Mouse (Mus musculus): ENCODE results near the gene Paqr8. TPM values are rescaled to one million over a fixed set of nuclear protein-coding genes. Genes with fewer than 3 reads are reported as not detected.

The Paqr8 gene
- polyA plus RNA-seq, 1 experiment from 2014 or later: 9.3 TPM

- H3K27me3 ChIP-seq (ENCODE audit: control insufficient read depth, insufficient read depth, low read length): no peaks in the 10 kb centered on the region
- H3K27ac ChIP-seq (ENCODE audit: low read depth, low read length): no peak overlapping the region
- WGBS: 94% methylated on average over 22 of the region's 22 CpGs
- H3K9me3 ChIP-seq (ENCODE audit: control insufficient read depth, low read length): no peaks in the 10 kb centered on the region
- no peak overlapping the region for H3K4me2 ChIP-seq (ENCODE audit: low read depth, low read length, severe bottlenecking)
- ATAC-seq (replicated peaks; ENCODE audit: low FRiP score) (no peak), DNase-seq (ENCODE audit: low spot score) (no peak)
- no peak overlapping the region for H3K4me3 ChIP-seq (ENCODE audit: low read depth, low read length)
- no peaks in the 10 kb centered on the region for H3K36me3 ChIP-seq (ENCODE audit: control insufficient read depth, insufficient read depth, low read length)
- no peak overlapping the region for H3K9ac ChIP-seq (ENCODE audit: low read length)
- no peaks in the 10 kb centered on the region for H3K4me1 ChIP-seq (replicated peaks; ENCODE audit: control insufficient read depth, insufficient read depth, low read length)
These were observed 44.7 kb downstream of the Paqr8 start for GRCm38 (mm10) chr1:20935106-20935505.

DNA sequence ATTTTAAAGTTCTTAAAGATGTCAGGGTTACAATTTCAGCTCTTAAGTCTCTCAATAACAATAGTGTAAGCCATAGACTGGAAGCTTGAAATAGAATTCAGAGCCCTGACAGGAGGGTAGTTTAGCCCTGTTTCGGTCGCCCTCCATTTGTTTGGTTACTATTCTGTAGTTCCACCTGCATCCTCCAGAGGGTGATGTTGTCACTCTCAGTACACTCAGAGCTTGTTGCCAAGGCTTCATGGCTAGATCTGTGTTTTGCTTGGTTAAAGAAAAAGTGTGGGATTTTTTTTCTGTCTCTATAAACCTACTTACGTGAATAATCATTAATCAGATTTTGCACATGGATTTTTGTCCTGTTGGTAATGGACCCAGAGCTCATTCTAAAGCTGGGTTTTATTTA is 48.6 kb downstream of the Paqr8 start:
- Histone ChIP-seq H3K27ac (ENCODE audit: low read depth, low read length) (no peak overlapping the region), H3K36me3 (ENCODE audit: control insufficient read depth, insufficient read depth, low read length) (no peaks in the 10 kb centered on the region), H3K4me3 (ENCODE audit: low read depth, low read length) (no peak overlapping the region), H3K4me1 (replicated peaks; ENCODE audit: control insufficient read depth, insufficient read depth, low read length) (no peaks in the 10 kb centered on the region), H3K4me2 (ENCODE audit: low read depth, low read length, severe bottlenecking) (no peak overlapping the region), H3K9me3 (ENCODE audit: control insufficient read depth, low read length) (peaks cover 2% of the 10 kb centered on the region; the same call in 1 of the 2 replicates), H3K9ac (ENCODE audit: low read length) (no peak overlapping the region), H3K27me3 (ENCODE audit: control insufficient read depth, insufficient read depth, low read length) (no peaks in the 10 kb centered on the region)
- no peak for DNase-seq (ENCODE audit: low spot score)
- 33% methylated on average over 3 of the region's 3 CpGs for WGBS
- peak; percentile 76 for ATAC-seq (replicated peaks; ENCODE audit: low FRiP score)

DNA sequence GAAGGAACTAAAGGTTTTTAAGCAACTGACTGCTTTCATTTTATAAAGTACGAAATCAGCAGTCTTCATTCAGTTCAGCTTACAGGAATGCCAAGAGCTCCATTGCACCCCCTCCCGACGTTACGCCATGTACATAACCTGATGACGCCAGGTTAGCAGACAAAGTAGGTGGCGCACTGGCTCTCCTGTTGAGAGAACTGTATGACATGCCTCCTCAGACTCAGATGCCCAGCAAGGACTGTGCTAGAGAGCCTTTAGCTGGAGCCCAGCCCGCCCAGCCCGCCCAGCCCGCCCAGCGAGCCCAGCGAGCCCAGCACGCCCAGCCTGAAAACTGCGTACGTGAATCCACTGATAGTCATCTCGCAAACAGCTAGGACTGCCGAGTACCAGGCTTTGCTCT is 49.7 kb downstream of the Paqr8 start:
- DNase-seq (ENCODE audit: low spot score): no peak
- no peak overlapping the region for H3K4me3 ChIP-seq (ENCODE audit: low read depth, low read length)
- H3K9ac ChIP-seq (ENCODE audit: low read length): no peak overlapping the region
- peaks cover 2% of the 10 kb centered on the region; the same call in 1 of the 2 replicates for H3K9me3 ChIP-seq (ENCODE audit: control insufficient read depth, low read length)
- WGBS: 63% methylated on average over 16 of the region's 16 CpGs
- no peak overlapping the region for H3K4me2 ChIP-seq (ENCODE audit: low read depth, low read length, severe bottlenecking)
- H3K36me3 ChIP-seq (ENCODE audit: control insufficient read depth, insufficient read depth, low read length): no peaks in the 10 kb centered on the region
- ATAC-seq (replicated peaks; ENCODE audit: low FRiP score): no peak
- no peak overlapping the region for H3K27ac ChIP-seq (ENCODE audit: low read depth, low read length)
- no peaks in the 10 kb centered on the region for H3K27me3 ChIP-seq (ENCODE audit: control insufficient read depth, insufficient read depth, low read length)
- no peaks in the 10 kb centered on the region for H3K4me1 ChIP-seq (replicated peaks; ENCODE audit: control insufficient read depth, insufficient read depth, low read length)

DNA sequence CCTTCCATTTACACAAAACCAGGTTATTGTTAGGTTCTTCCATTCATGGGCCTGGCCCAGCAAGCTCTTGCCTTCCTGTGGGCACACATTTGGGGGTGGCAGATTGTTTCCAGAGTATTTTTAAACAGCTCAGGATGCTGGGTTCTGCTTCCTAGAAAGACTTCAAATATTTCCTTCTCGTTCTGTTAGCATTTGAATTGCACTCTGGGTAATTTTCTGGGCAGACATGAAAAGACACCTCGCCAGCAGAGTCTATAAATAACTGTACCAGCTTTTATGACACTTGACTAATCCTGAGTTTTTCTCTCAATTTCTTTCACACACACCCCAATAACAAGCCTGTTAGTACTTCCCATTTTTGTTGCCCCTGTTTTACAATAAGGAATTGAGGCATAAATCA is 50.9 kb downstream of the Paqr8 start:
- Histone ChIP-seq H3K9ac (ENCODE audit: low read length) (no peak overlapping the region), H3K27ac (ENCODE audit: low read depth, low read length) (no peak overlapping the region), H3K4me1 (replicated peaks; ENCODE audit: control insufficient read depth, insufficient read depth, low read length) (no peaks in the 10 kb centered on the region), H3K27me3 (ENCODE audit: control insufficient read depth, insufficient read depth, low read length) (no peaks in the 10 kb centered on the region), H3K9me3 (ENCODE audit: control insufficient read depth, low read length) (peaks cover 2% of the 10 kb centered on the region; the same call in 1 of the 2 replicates), H3K4me2 (ENCODE audit: low read depth, low read length, severe bottlenecking) (no peak overlapping the region), H3K4me3 (ENCODE audit: low read depth, low read length) (no peak overlapping the region), H3K36me3 (ENCODE audit: control insufficient read depth, insufficient read depth, low read length) (no peaks in the 10 kb centered on the region)
- ATAC-seq (replicated peaks; ENCODE audit: low FRiP score) (no peak), DNase-seq (ENCODE audit: low spot score) (no peak)
- WGBS: 81% methylated on average over 2 of the region's 2 CpGs

- Histone ChIP-seq H3K9me3 (ENCODE audit: control insufficient read depth, low read length) (peaks cover 2% of the 10 kb centered on the region; the same call in 1 of the 2 replicates), H3K4me1 (replicated peaks; ENCODE audit: control insufficient read depth, insufficient read depth, low read length) (no peaks in the 10 kb centered on the region), H3K4me3 (ENCODE audit: low read depth, low read length) (no peak overlapping the region), H3K9ac (ENCODE audit: low read length) (no peak overlapping the region), H3K27ac (ENCODE audit: low read depth, low read length) (no peak overlapping the region), H3K36me3 (ENCODE audit: control insufficient read depth, insufficient read depth, low read length) (no peaks in the 10 kb centered on the region), H3K27me3 (ENCODE audit: control insufficient read depth, insufficient read depth, low read length) (no peaks in the 10 kb centered on the region), H3K4me2 (ENCODE audit: low read depth, low read length, severe bottlenecking) (no peak overlapping the region)
- WGBS: 91% methylated on average over 7 of the region's 7 CpGs
- DNase-seq (ENCODE audit: low spot score): no peak
- no peak for ATAC-seq (replicated peaks; ENCODE audit: low FRiP score)
These were observed 51.5 kb downstream of the Paqr8 start for GRCm38 (mm10) chr1:20941857-20942256.

- Histone ChIP-seq H3K27me3 (ENCODE audit: control insufficient read depth, insufficient read depth, low read length) (no peaks in the 10 kb centered on the region), H3K4me3 (ENCODE audit: low read depth, low read length) (no peak overlapping the region), H3K4me2 (ENCODE audit: low read depth, low read length, severe bottlenecking) (no peak overlapping the region), H3K4me1 (replicated peaks; ENCODE audit: control insufficient read depth, insufficient read depth, low read length) (no peaks in the 10 kb centered on the region), H3K9ac (ENCODE audit: low read length) (no peak overlapping the region), H3K36me3 (ENCODE audit: control insufficient read depth, insufficient read depth, low read length) (no peaks in the 10 kb centered on the region), H3K9me3 (ENCODE audit: control insufficient read depth, low read length) (peaks cover 2% of the 10 kb centered on the region; the same call in 1 of the 2 replicates), H3K27ac (ENCODE audit: low read depth, low read length) (no peak overlapping the region)
- no peak for DNase-seq (ENCODE audit: low spot score)
- 95% methylated on average over 2 of the region's 2 CpGs for WGBS
- no peak for ATAC-seq (replicated peaks; ENCODE audit: low FRiP score)
These were observed 52.6 kb downstream of the Paqr8 start for GRCm38 (mm10) chr1:20943016-20943415.

GRCm38 (mm10) chr1:20951300-20951763 is 60.9 kb downstream of the Paqr8 start, which contains the start of gene Efhc1:
Efhc1 (plus strand) TSS chr1:20951626.
- H3K27ac ChIP-seq (ENCODE audit: low read depth, low read length): peak within 1 kb of the TSS; percentile 69
- no peaks in the 10 kb centered on the region for H3K27me3 ChIP-seq (ENCODE audit: control insufficient read depth, insufficient read depth, low read length)
- H3K4me1 ChIP-seq (replicated peaks; ENCODE audit: control insufficient read depth, insufficient read depth, low read length): no peaks in the 10 kb centered on the region; the same call in 1 of the 2 replicates
- 2% methylated on average over 20 of the region's 23 CpGs for WGBS
- peak within 1 kb of the TSS; percentile 65 for H3K9ac ChIP-seq (ENCODE audit: low read length)
- H3K9me3 ChIP-seq (ENCODE audit: control insufficient read depth, low read length): no peaks in the 10 kb centered on the region
- H3K36me3 ChIP-seq (ENCODE audit: control insufficient read depth, insufficient read depth, low read length): no peaks in the 10 kb centered on the region
- peak within 1 kb of the TSS; percentile 77 for H3K4me2 ChIP-seq (ENCODE audit: low read depth, low read length, severe bottlenecking)
- DNase-seq (ENCODE audit: low spot score) (peak; percentile 98), ATAC-seq (replicated peaks; ENCODE audit: low FRiP score) (peak; percentile 98)
- peak within 1 kb of the TSS; percentile 42 for H3K4me3 ChIP-seq (ENCODE audit: low read depth, low read length)

DNA sequence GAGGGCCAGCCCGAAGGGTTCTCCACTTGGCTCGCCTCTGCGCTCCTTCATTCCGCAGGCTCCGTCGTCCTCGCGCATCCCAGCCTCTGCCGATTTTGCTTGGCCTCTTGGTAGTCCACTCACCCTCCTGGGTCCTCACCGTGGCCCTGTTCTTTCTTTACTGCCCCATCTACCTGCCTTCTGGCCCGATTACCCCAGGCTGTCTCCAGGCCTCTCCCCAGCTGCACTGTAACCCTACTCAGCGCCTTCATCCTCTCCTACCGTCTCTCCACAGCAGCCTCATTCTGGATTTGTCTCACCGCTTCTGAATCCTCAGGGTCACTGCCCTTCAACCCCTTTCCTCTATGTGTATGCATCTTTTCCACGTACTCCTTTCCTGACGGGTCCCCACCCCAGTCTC is 61.4 kb downstream of the Paqr8 start:
- 2% methylated on average over 16 of the region's 16 CpGs for WGBS
- H3K36me3 ChIP-seq (ENCODE audit: control insufficient read depth, insufficient read depth, low read length): no peaks in the 10 kb centered on the region
- no peaks in the 10 kb centered on the region for H3K9me3 ChIP-seq (ENCODE audit: control insufficient read depth, low read length)
- peak overlapping the region; percentile 69 for H3K27ac ChIP-seq (ENCODE audit: low read depth, low read length)
- no peaks in the 10 kb centered on the region; the same call in 1 of the 2 replicates for H3K4me1 ChIP-seq (replicated peaks; ENCODE audit: control insufficient read depth, insufficient read depth, low read length)
- H3K27me3 ChIP-seq (ENCODE audit: control insufficient read depth, insufficient read depth, low read length): no peaks in the 10 kb centered on the region
- DNase-seq (ENCODE audit: low spot score) (no peak), ATAC-seq (replicated peaks; ENCODE audit: low FRiP score) (no peak; the same call in 1 of the 2 replicates)
- H3K9ac ChIP-seq (ENCODE audit: low read length): peak overlapping the region; percentile 65
- H3K4me2 ChIP-seq (ENCODE audit: low read depth, low read length, severe bottlenecking): peak overlapping the region; percentile 77
- peak overlapping the region; percentile 42 for H3K4me3 ChIP-seq (ENCODE audit: low read depth, low read length)

- Histone ChIP-seq H3K4me2 (ENCODE audit: low read depth, low read length, severe bottlenecking) (no peak overlapping the region), H3K27ac (ENCODE audit: low read depth, low read length) (no peak overlapping the region), H3K9me3 (ENCODE audit: control insufficient read depth, low read length) (no peaks in the 10 kb centered on the region), H3K4me1 (replicated peaks; ENCODE audit: control insufficient read depth, insufficient read depth, low read length) (no peaks in the 10 kb centered on the region; the same call in 1 of the 2 replicates), H3K4me3 (ENCODE audit: low read depth, low read length) (no peak overlapping the region), H3K36me3 (ENCODE audit: control insufficient read depth, insufficient read depth, low read length) (no peaks in the 10 kb centered on the region), H3K27me3 (ENCODE audit: control insufficient read depth, insufficient read depth, low read length) (no peaks in the 10 kb centered on the region), H3K9ac (ENCODE audit: low read length) (no peak overlapping the region)
- WGBS: 84% methylated on average over 3 of the region's 3 CpGs
- ATAC-seq (replicated peaks; ENCODE audit: low FRiP score) (no peak), DNase-seq (ENCODE audit: low spot score) (no peak)
These were observed 64.5 kb downstream of the Paqr8 start for GRCm38 (mm10) chr1:20954876-20955275.
